ENCODE assay signal across 19 mouse cellular contexts in genomic region chr3:35924007-35924406, GRCm38 (mm10). TPM values are rescaled to one million over a fixed set of nuclear protein-coding genes. Genes with fewer than 3 reads are reported as not detected.
A peak's percentile ranks its signal among the peaks of the same experiment; 100 is the strongest.
DNase-seq lines count a peak whose midpoint lies in the region; ATAC-seq and TF ChIP-seq lines count a peak whose summit lies in the region.
"Had no signal": no experiment of that assay in that cellular context is flagged by ENCODE, and none has a peak within 500 bp of the region (broad histone marks: within the 10 kb centered on the region; RNA-seq: fewer than 3 reads in every experiment).

No protein-coding gene starts in this region.

- ATAC-seq in heart, embryonic 12.5 days (ENCODE audit: insufficient number of reproducible peaks, low FRiP score), result 0 out of 2 replicates have a peak, but pooled peaks have one; percentile 30
- 0 out of 2 replicates have a peak, but pooled peaks have one; percentile 12 for ATAC-seq in megakaryocyte progenitor cell, adult 5-6 weeks (replicated peaks; ENCODE audit: poor library complexity)
- no peak for ATAC-seq in hindbrain, embryonic 14.5 days (ENCODE audit: low FRiP score)
- ATAC-seq: forebrain, embryonic 15.5 days had no signal

- intact Hi-C loops in heart, postnatal 25 days (cut with DNase I), result no loop called here

- no peak for TF ChIP-seq RAD21 in MEL (IDR thresholded peaks at IDR 0.05; ENCODE audit: low read depth, low read length)

- no peak overlapping the region for H3K4me3 ChIP-seq in heart, embryonic 12.5 days
- peak overlapping the region in 1 of 2 experiments; percentile 35; a peak in 2 of 4 replicates for H3K4me3 ChIP-seq in MEL (ENCODE audit: control insufficient read depth in 1 of 2, insufficient read depth in 1 of 2, low read depth in 2 of 2, low read length in 2 of 2)
- H3K4me3 ChIP-seq in hindbrain, embryonic 14.5 days (replicated peaks; ENCODE audit: low read length), result no peak overlapping the region
- H3K4me3 ChIP-seq: forebrain, embryonic 15.5 days; hindbrain, embryonic 13.5 days; neural tube, embryonic 12.5 days had no signal

- no peak for DNase-seq in heart, postnatal 25 days (ENCODE audit: low spot score)
- DNase-seq in MEL (ENCODE audit: low read depth, low spot score), result no peak
- DNase-seq in liver, result peak; percentile 51
- DNase-seq in right cerebral cortex, adult 2 months (ENCODE audit: low spot score in 2 of 2), result no peak
- DNase-seq in kidney, adult 8-10 months, result no peak
- no peak for DNase-seq in hindbrain, embryonic 14.5 days (ENCODE audit: low spot score)
- DNase-seq: adrenal gland, adult 2 months; B cell, adult 2 months; cerebellum, adult 9-10 months; embryo, embryonic 11 days; kidney, postnatal 14 days; lung, adult 2 months; lung, postnatal 4 days; right cerebral cortex, postnatal 4 days had no signal

- H3K9ac ChIP-seq in heart, embryonic 12.5 days, result no peak overlapping the region
- H3K9ac ChIP-seq in MEL (ENCODE audit: control insufficient read depth, low read depth, low read length, poor library complexity, severe bottlenecking), result no peak overlapping the region; the same call in 1 of the 2 replicates
- H3K9ac ChIP-seq in hindbrain, embryonic 14.5 days, result no peak overlapping the region
- H3K9ac ChIP-seq: forebrain, embryonic 15.5 days had no signal

- peaks cover 37% of the 10 kb centered on the region for H3K4me1 ChIP-seq in heart, embryonic 12.5 days (replicated peaks)
- H3K4me1 ChIP-seq in MEL (ENCODE audit: control insufficient read depth in 1 of 2, insufficient read depth in 2 of 2, low read length in 2 of 2), result peaks cover 20 to 25% of the 10 kb centered on the region in 2 experiments
- no peaks in the 10 kb centered on the region for H3K4me1 ChIP-seq in hindbrain, embryonic 14.5 days (replicated peaks; ENCODE audit: control insufficient read depth, insufficient read depth, low read length)
- H3K4me1 ChIP-seq: forebrain, embryonic 15.5 days had no signal

- TF ChIP-seq EP300 in MEL (IDR thresholded peaks at IDR 0.05; ENCODE audit: low read depth in 1 of 2, low read length in 2 of 2), result no peak

- peak overlapping the region; percentile 48; the same call in 1 of the 2 replicates for H3K4me2 ChIP-seq in heart, embryonic 12.5 days
- H3K4me2 ChIP-seq in hindbrain, embryonic 14.5 days (replicated peaks), result no peak overlapping the region
- H3K4me2 ChIP-seq: forebrain, embryonic 15.5 days; hindbrain, embryonic 13.5 days; neural tube, embryonic 12.5 days had no signal

- peak overlapping the region; percentile 65; the same call in 1 of the 2 replicates for H3K27ac ChIP-seq in heart, embryonic 12.5 days (ENCODE audit: poor library complexity, severe bottlenecking)
- peak overlapping the region; percentile 84 for H3K27ac ChIP-seq in MEL (ENCODE audit: control insufficient read depth, low read depth, low read length)
- no peak overlapping the region for H3K27ac ChIP-seq in hindbrain, embryonic 14.5 days
- H3K27ac ChIP-seq: forebrain, embryonic 15.5 days; hindbrain, embryonic 13.5 days; neural tube, embryonic 12.5 days had no signal

- H3K27me3 ChIP-seq in heart, embryonic 12.5 days (replicated peaks), result no peaks in the 10 kb centered on the region
- H3K27me3 ChIP-seq in MEL (ENCODE audit: control insufficient read depth in 1 of 2, insufficient read depth in 2 of 2, low read length in 2 of 2), result no peaks in the 10 kb centered on the region
- no peaks in the 10 kb centered on the region for H3K27me3 ChIP-seq in hindbrain, embryonic 14.5 days (ENCODE audit: control insufficient read depth, insufficient read depth, low read length)
- H3K27me3 ChIP-seq: forebrain, embryonic 15.5 days; hindbrain, embryonic 13.5 days; neural tube, embryonic 12.5 days had no signal

- H3K79me2 ChIP-seq in MEL (ENCODE audit: control insufficient read depth, insufficient read depth, low read length, poor library complexity), result peaks cover 44% of the 10 kb centered on the region

- H3K9me3 ChIP-seq in heart, embryonic 12.5 days (replicated peaks), result no peaks in the 10 kb centered on the region
- no peaks in the 10 kb centered on the region for H3K9me3 ChIP-seq in MEL (replicated peaks; ENCODE audit: insufficient read depth, low read length)
- no peaks in the 10 kb centered on the region for H3K9me3 ChIP-seq in hindbrain, embryonic 14.5 days (ENCODE audit: control insufficient read depth, low read length)
- H3K9me3 ChIP-seq: forebrain, embryonic 15.5 days; hindbrain, embryonic 13.5 days; neural tube, embryonic 12.5 days had no signal

- 0 out of 2 replicates have a peak, but pooled peaks cover 3% of the 10 kb centered on the region for H3K36me3 ChIP-seq in heart, embryonic 12.5 days
- H3K36me3 ChIP-seq in MEL (ENCODE audit: control insufficient read depth in 1 of 2, insufficient read depth in 2 of 2, low read length in 2 of 2), result peaks cover 2 to 31% of the 10 kb centered on the region in 2 experiments; a peak in 3 of 4 replicates
- peaks cover 4% of the 10 kb centered on the region for H3K36me3 ChIP-seq in hindbrain, embryonic 14.5 days (replicated peaks; ENCODE audit: control insufficient read depth, insufficient read depth)
- H3K36me3 ChIP-seq: forebrain, embryonic 15.5 days; hindbrain, embryonic 13.5 days; neural tube, embryonic 12.5 days had no signal

- no peak for TF ChIP-seq CTCF in MEL (IDR thresholded peaks at IDR 0.05 in 2 of 3, conservative IDR thresholded peaks at IDR 0.05 in 1 of 3; ENCODE audit: control insufficient read depth in 1 of 3, insufficient read depth in 1 of 3, low read depth in 2 of 3, low read length in 3 of 3, poor library complexity in 1 of 3, severe bottlenecking in 1 of 3)

- 70% methylated on average over 3 of the region's 3 CpGs for WGBS in heart, embryonic 12.5 days
- 85% methylated on average over 3 of the region's 3 CpGs for WGBS in hindbrain, embryonic 14.5 days

- no peak for TF ChIP-seq POLR2A in MEL (IDR thresholded peaks at IDR 0.05; ENCODE audit: control insufficient read depth in 1 of 2, insufficient read depth in 1 of 2, low read depth in 1 of 2, low read length in 2 of 2, poor library complexity in 1 of 2)

TF ChIP-seq in MEL, 35 proteins besides CTCF, POLR2A, EP300 and RAD21:
- no peak for TF ChIP-seq UBTF (IDR thresholded peaks at IDR 0.05; ENCODE audit: borderline replicate concordance, insufficient read depth, low read depth, low read length)
- no peak for TF ChIP-seq MAX (IDR thresholded peaks at IDR 0.05; ENCODE audit: low read length)
- TF ChIP-seq POLR2AphosphoS5 (IDR thresholded peaks at IDR 0.05; ENCODE audit: borderline replicate concordance, low read depth, low read length), result no peak
- no peak for TF ChIP-seq SMC3 (IDR thresholded peaks at IDR 0.05; ENCODE audit: low read depth, low read length)

RNA-seq across cellular contexts. Expression of gene Dcun1d1, which starts 13.2 kb away (rescaled TPM):
- polyA plus RNA-seq in heart, embryonic 12.5 days (2016; fragmentation: Nextera tagmentation; extraction: Ambion mirVana), result 80.5 and 82.6 TPM in 2 replicates
- total RNA-seq in heart, postnatal 25 days (2021), result 10 to 100 TPM; 55.8 to 59.2 TPM
- total RNA-seq in MEL (2012; rRNA removed), result 35.1 and 37.7 TPM in 2 replicates
- polyA plus RNA-seq in MEL (2012; ENCODE audit: insufficient read depth in 1 of 2, insufficient read length in 2 of 2, low read depth in 1 of 2, low replicate concordance in 2 of 2, missing spikeins in 1 of 2), result 10 to 100 TPM; 20.8 to 32.7 TPM
- 134 and 137 TPM in 2 replicates for total RNA-seq in megakaryocyte progenitor cell, adult 5-6 weeks (2015)
- 145 and 219 TPM in 2 replicates for total RNA-seq in megakaryocyte progenitor cell, adult 5-6 weeks (2017)
- polyA plus RNA-seq in hindbrain, embryonic 14.5 days (2014; fragmentation: Nextera tagmentation; extraction: Ambion mirVana), result 95.7 and 104 TPM in 2 replicates
